Mouse (Mus musculus) neural tube, embryonic 14.5 days (tissue): ENCODE results near the gene Vmac. TPM values are rescaled to one million over a fixed set of nuclear protein-coding genes. Genes with fewer than 3 reads are reported as not detected.

Experiments
- ATAC-seq: fragments of 200-750 bp; cut with Nextera tagmentation; 2 replicates; pipeline ENCODE4 v1.8.0; 2017; ENCODE audit warnings: low read depth, mild to moderate bottlenecking, moderate TSS enrichment, moderate library complexity
- H3K27ac ChIP-seq: fragments of 300-500 bp; sonication (generic); 2 replicates; pipeline ENCODE4 v1.5.1; 2014; ENCODE audit warnings: low read depth, mild to moderate bottlenecking, control low read depth, low read length, moderate library complexity, mixed read lengths
- H3K27me3 ChIP-seq: fragments of 300-500 bp; sonication (generic); 2 replicates; pipeline ENCODE4 v1.6.1; 2014; ENCODE audit warnings: low read length; ENCODE audit not compliant: control insufficient read depth, insufficient read depth
- H3K36me3 ChIP-seq: fragments of 300-500 bp; sonication (generic); 2 replicates; pipeline ENCODE4 v1.6.1; 2014; ENCODE audit warnings: low read length, mixed read lengths; ENCODE audit not compliant: control insufficient read depth, insufficient read depth
- H3K4me1 ChIP-seq: fragments of 300-500 bp; sonication (generic); 2 replicates; pipeline ENCODE4 v1.6.1; 2014; ENCODE audit warnings: low read length; ENCODE audit not compliant: control insufficient read depth, insufficient read depth
- H3K4me2 ChIP-seq: fragments of 300-500 bp; sonication (generic); 2 replicates; pipeline ENCODE4 v1.6.1; 2014; ENCODE audit warnings: mild to moderate bottlenecking, low read depth, low read length, control low read depth
- H3K4me3 ChIP-seq: fragments of 300-500 bp; sonication (generic); 2 replicates; pipeline ENCODE4 v1.5.1; 2014; ENCODE audit warnings: low read depth, low read length, control low read depth, mixed read lengths
- H3K9ac ChIP-seq: fragments of 300-500 bp; sonication (generic); replicated peaks from 2 replicates; pipeline ENCODE4 v1.6.1; 2014; ENCODE audit warnings: low read depth, mild to moderate bottlenecking, control low read depth, low read length, mixed read lengths
- H3K9me3 ChIP-seq: fragments of 300-500 bp; sonication (generic); 2 replicates; pipeline ENCODE4 v1.6.1; 2016; ENCODE audit warnings: low read length; ENCODE audit not compliant: control insufficient read depth
- WGBS: fragments of 180-500 bp; shearing (Covaris S2); extraction: QIAGEN DNeasy Blood & Tissue Kit; methylation state at CpG from one replicate; pipeline ENCODE4 v1.1.7; 2014; 5-methylcytosine and 5-hydroxymethylcytosine counted together
- polyA plus RNA-seq: library from polyadenylated mRNA; unstranded; fragments of >200 nt; fragmentation: Nextera tagmentation; extraction: Ambion mirVana; gene quantifications from 2 replicates; pipeline ENCODE4 v1.2.1, GENCODE M21; 2014

Gene Vmac
- 16.9 and 19.4 TPM in 2 replicates for polyA plus RNA-seq

GRCm38 (mm10) chr17:56717363-56718058 is at the start of gene Vmac, which contains the start of gene Ndufa11:
TSS of gene Vmac (minus strand) at chr17:56718022.
TSS of gene Ndufa11 (plus strand) at chr17:56717767.
- Histone ChIP-seq H3K9ac (peak within 1 kb of the TSS; percentile 71), H3K27ac (peak within 1 kb of the TSS; percentile 84), H3K4me1 (peaks cover 17% of the 10 kb centered on the region), H3K36me3 (peaks cover 14% of the 10 kb centered on the region), H3K9me3 (no peaks in the 10 kb centered on the region), H3K4me3 (peak within 1 kb of the TSS; percentile 50), H3K4me2 (peak within 1 kb of the TSS; percentile 79), H3K27me3 (no peaks in the 10 kb centered on the region)
- under 1% methylated on average over 59 of the region's 59 CpGs for WGBS
- peak; percentile 79 for ATAC-seq

- peaks cover 35% of the 10 kb centered on the region for H3K36me3 ChIP-seq
- H3K9me3 ChIP-seq, result no peaks in the 10 kb centered on the region
- H3K4me3 ChIP-seq, result no peak overlapping the region
- peaks cover 7% of the 10 kb centered on the region; the same call in 1 of the 2 replicates for H3K4me1 ChIP-seq
- H3K27me3 ChIP-seq, result no peaks in the 10 kb centered on the region
- ATAC-seq, result no peak
- no peak overlapping the region for H3K4me2 ChIP-seq
- 95% methylated on average over 27 of the region's 27 CpGs for WGBS
- H3K9ac ChIP-seq, result no peak overlapping the region
- no peak overlapping the region for H3K27ac ChIP-seq
These were observed 49.0 kb upstream of the Vmac start for GRCm38 (mm10) chr17:56766631-56767405.

GRCm38 (mm10) chr17:56765431-56765830 is 47.6 kb upstream of the Vmac start:
- Histone ChIP-seq H3K36me3 (peaks cover 32% of the 10 kb centered on the region), H3K4me2 (peak overlapping the region; percentile 67), H3K4me1 (peaks cover 9% of the 10 kb centered on the region; the same call in 1 of the 2 replicates), H3K27me3 (peaks cover 2% of the 10 kb centered on the region; the same call in 1 of the 2 replicates), H3K4me3 (peak overlapping the region; percentile 55), H3K9me3 (no peaks in the 10 kb centered on the region), H3K9ac (peak overlapping the region; percentile 57), H3K27ac (peak overlapping the region; percentile 93)
- WGBS, result 53% methylated on average over 12 of the region's 12 CpGs
- ATAC-seq, result peak; percentile 4

- H3K27me3 ChIP-seq, result peaks cover 2% of the 10 kb centered on the region
- ATAC-seq, result peak; percentile 83
- H3K4me3 ChIP-seq, result peak within 1 kb of the TSS; percentile 55
- 2% methylated on average over 55 of the region's 58 CpGs for WGBS
- H3K4me2 ChIP-seq, result peak within 1 kb of the TSS; percentile 67
- H3K4me1 ChIP-seq, result peaks cover 9% of the 10 kb centered on the region; the same call in 1 of the 2 replicates
- H3K9ac ChIP-seq, result peak within 1 kb of the TSS; percentile 57
- no peaks in the 10 kb centered on the region for H3K9me3 ChIP-seq
- peaks cover 26% of the 10 kb centered on the region for H3K36me3 ChIP-seq
- peak within 1 kb of the TSS; percentile 93 for H3K27ac ChIP-seq
These were observed 46.9 kb upstream of the Vmac start, which contains the start of gene Dus3l for GRCm38 (mm10) chr17:56764474-56765354. TSS of gene Dus3l (plus strand) at chr17:56764757.

- Histone ChIP-seq H3K4me3 (peak overlapping the region; percentile 55; the same call in 1 of the 2 replicates), H3K9me3 (no peaks in the 10 kb centered on the region), H3K4me1 (peaks cover 9% of the 10 kb centered on the region; the same call in 1 of the 2 replicates), H3K36me3 (peaks cover 19% of the 10 kb centered on the region), H3K9ac (no peak overlapping the region), H3K4me2 (peak overlapping the region; percentile 45), H3K27ac (no peak overlapping the region), H3K27me3 (peaks cover 2% of the 10 kb centered on the region)
- WGBS, result 77% methylated on average over 8 of the region's 8 CpGs
- no peak for ATAC-seq
These were observed 46.0 kb upstream of the Vmac start for GRCm38 (mm10) chr17:56763741-56764250.

DNA sequence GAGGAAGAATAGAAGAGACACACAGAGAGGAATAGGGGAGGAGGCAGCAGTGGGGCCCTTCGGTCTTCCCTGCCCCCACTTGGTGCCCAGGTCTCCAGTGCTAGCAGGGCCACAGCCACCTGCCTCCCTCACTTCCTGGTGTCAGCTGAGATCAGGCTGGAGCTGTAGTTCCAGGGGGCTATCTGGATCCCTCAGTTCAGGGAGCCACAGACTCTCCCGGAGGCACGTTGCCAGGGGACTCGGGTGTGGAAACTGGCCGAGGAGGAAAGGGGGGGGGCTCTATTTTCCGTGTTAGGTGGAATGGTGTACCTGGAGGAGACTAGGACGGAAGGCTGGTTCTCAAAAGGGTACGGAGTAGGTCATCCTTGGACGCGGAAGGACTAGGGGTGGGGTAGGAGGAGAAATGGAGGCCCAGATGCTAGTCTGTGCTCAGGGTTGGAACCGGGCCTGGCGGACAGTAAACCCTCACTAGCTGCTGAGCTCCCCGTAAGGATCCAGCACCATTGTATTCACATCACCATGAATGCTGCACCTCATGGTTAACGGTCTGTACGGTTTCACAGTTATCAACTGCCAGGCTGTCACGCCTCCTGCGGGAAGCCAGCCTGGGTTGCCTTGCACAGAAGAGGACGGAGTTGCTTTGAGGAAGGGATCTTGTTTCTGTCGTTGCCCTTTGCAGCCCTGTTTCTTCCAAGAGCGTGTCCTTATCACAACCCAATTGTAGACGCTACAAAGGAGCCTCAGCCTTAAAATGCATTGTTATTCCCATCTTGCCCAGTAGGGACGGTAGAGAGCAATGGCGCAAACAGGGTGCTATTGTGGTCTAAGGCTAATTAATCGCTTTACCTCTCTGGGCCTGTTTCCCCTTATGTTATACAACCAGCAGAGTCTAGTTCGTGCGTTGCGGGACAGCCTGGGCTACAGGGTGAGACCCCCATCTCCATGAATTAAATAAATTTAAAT is 45.2 kb upstream of the Vmac start:
- Histone ChIP-seq H3K4me1 (peaks cover 9% of the 10 kb centered on the region; the same call in 1 of the 2 replicates), H3K27me3 (peaks cover 4% of the 10 kb centered on the region), H3K27ac (peak overlapping the region; percentile 94), H3K4me3 (no peak overlapping the region), H3K4me2 (peak overlapping the region; percentile 71; the same call in 1 of the 2 replicates), H3K36me3 (peaks cover 12% of the 10 kb centered on the region), H3K9me3 (no peaks in the 10 kb centered on the region), H3K9ac (no peak overlapping the region; the same call in 1 of the 2 replicates)
- whole genome bisulfite sequencing, result 52% methylated on average over 27 of the region's 27 CpGs
- ATAC-seq, result no peak; the same call in 1 of the 2 replicates

GRCm38 (mm10) chr17:56761991-56762410 is 44.2 kb upstream of the Vmac start:
- H3K9me3 ChIP-seq, result no peaks in the 10 kb centered on the region
- WGBS, result 0% methylated on average over 25 of the region's 28 CpGs
- H3K4me2 ChIP-seq, result peak overlapping the region; percentile 71
- peaks cover 13% of the 10 kb centered on the region for H3K27me3 ChIP-seq
- H3K4me1 ChIP-seq, result peaks cover 12% of the 10 kb centered on the region; the same call in 1 of the 2 replicates
- peak overlapping the region; percentile 94 for H3K27ac ChIP-seq
- peak overlapping the region; percentile 65 for H3K9ac ChIP-seq
- 0 out of 2 replicates have a peak, but pooled peaks cover 4% of the 10 kb centered on the region for H3K36me3 ChIP-seq
- peak; percentile 26 for ATAC-seq
- H3K4me3 ChIP-seq, result peak overlapping the region; percentile 46
